Mouse (Mus musculus): ENCODE measurements around the gene Ccin.

DNA sequence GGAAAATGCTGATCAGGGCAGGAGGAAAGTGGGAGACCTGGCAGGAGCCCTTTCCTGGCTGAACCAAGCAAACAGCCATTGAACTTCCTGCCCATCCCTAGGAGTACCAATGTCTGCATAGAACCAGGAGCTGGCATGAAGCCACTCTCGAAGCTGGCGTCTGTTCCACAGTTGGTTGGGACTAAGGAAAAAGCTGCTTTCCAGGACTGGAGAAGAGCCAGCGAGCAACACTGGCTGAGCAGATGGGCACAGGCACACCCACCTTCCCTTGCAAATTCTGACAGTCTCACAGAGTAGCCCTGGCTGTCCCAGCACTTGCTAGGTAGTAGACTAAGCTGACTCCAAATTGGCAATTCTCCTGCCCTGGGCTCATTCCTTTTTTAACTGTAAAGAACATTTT lies 3.5 kb upstream of the Ccin start:
- TF ChIP-seq GATA1 (IDR thresholded peaks at IDR 0.05; ENCODE audit: borderline replicate concordance, low read length) (no peak), CTCF (IDR thresholded peaks at IDR 0.05; ENCODE audit: low read depth, low read length) (no peak), POLR2AphosphoS5 (IDR thresholded peaks at IDR 0.05; ENCODE audit: insufficient replicate concordance, low read depth, low read length) (no peak)

Data from G1E (cell line).